Mouse (Mus musculus) embryonic facial prominence, embryonic 14.5 days (tissue): ENCODE data around the gene Magel2. TPM values are rescaled to one million over a fixed set of nuclear protein-coding genes. Genes with fewer than 3 reads are reported as not detected.
A peak's percentile ranks its signal among the peaks of the same experiment; 100 is the strongest.

ENCODE experiments used
- ATAC-seq: fragments of 200-750 bp; cut with Nextera tagmentation; 2 replicates; pipeline ENCODE4 v1.8.0; 2017; ENCODE audit warnings: low read depth, moderate number of reproducible peaks, moderate TSS enrichment
- DNase-seq: peaks from one replicate; pipeline ENCODE4 v3.0.0-alpha.2; 2015; ENCODE audit warnings: low spot score
- H3K27ac ChIP-seq: fragments of 300-500 bp; sonication (generic); replicated peaks from 2 replicates; pipeline ENCODE4 v1.5.1; 2014; ENCODE audit warnings: low read depth, mild to moderate bottlenecking, low read length, moderate library complexity
- H3K27me3 ChIP-seq: fragments of 300-500 bp; sonication (generic); replicated peaks from 2 replicates; pipeline ENCODE4 v1.6.1; 2014; ENCODE audit warnings: low read length; ENCODE audit not compliant: control insufficient read depth, insufficient read depth
- H3K36me3 ChIP-seq: fragments of 300-500 bp; sonication (generic); 2 replicates; pipeline ENCODE4 v1.6.1; 2014; ENCODE audit warnings: low read length, mixed read lengths; ENCODE audit not compliant: control insufficient read depth, insufficient read depth
- H3K4me1 ChIP-seq: fragments of 300-500 bp; sonication (generic); 2 replicates; pipeline ENCODE4 v1.6.1; 2014; ENCODE audit warnings: antibody characterized with exemption, low read length; ENCODE audit not compliant: control insufficient read depth, insufficient read depth
- H3K4me2 ChIP-seq: fragments of 300-500 bp; sonication (generic); 2 replicates; pipeline ENCODE4 v1.6.1; 2014; ENCODE audit warnings: low read depth, mild to moderate bottlenecking, low read length, moderate library complexity, mixed read lengths
- H3K4me3 ChIP-seq: fragments of 300-500 bp; sonication (generic); 2 replicates; pipeline ENCODE4 v1.5.1; 2014; ENCODE audit warnings: low read depth, mild to moderate bottlenecking, low read length
- H3K9ac ChIP-seq: fragments of 300-500 bp; sonication (generic); 2 replicates; pipeline ENCODE4 v1.6.1; 2014; ENCODE audit warnings: low read depth, mild to moderate bottlenecking, low read length, moderate library complexity, mixed read lengths
- H3K9me3 ChIP-seq: fragments of 300-500 bp; sonication (generic); 2 replicates; pipeline ENCODE4 v1.6.1; 2016; ENCODE audit warnings: low read length; ENCODE audit not compliant: control insufficient read depth
- WGBS: fragments of 180-500 bp; shearing (Covaris S2); extraction: QIAGEN DNeasy Blood & Tissue Kit; methylation state at CpG from one replicate; pipeline ENCODE4 v1.1.7; 2014; 5-methylcytosine and 5-hydroxymethylcytosine counted together
- polyA plus RNA-seq: library from polyadenylated mRNA; unstranded; fragments of >200 nt; fragmentation: Nextera tagmentation; extraction: Ambion mirVana; gene quantifications from 2 replicates; pipeline ENCODE4 v1.2.1, GENCODE M21; 2014

The Magel2 gene
- polyA plus RNA-seq, 1 experiment from 2014 or later = 13.3 TPM

- Histone ChIP-seq H3K9me3 (peaks cover 8% of the 10 kb centered on the region; the same call in 1 of the 2 replicates), H3K4me3 (no peak overlapping the region), H3K27me3 (no peaks in the 10 kb centered on the region), H3K4me1 (no peaks in the 10 kb centered on the region), H3K36me3 (no peaks in the 10 kb centered on the region), H3K4me2 (no peak overlapping the region), H3K9ac (no peak overlapping the region), H3K27ac (no peak overlapping the region)
- no peak for DNase-seq
- no peak for ATAC-seq
Observed at GRCm38 (mm10) chr7:62416173-62416572, 39.4 kb downstream of the Magel2 start.

GRCm38 (mm10) chr7:62418346-62418745 lies 41.5 kb downstream of the Magel2 start:
- Histone ChIP-seq H3K9me3 (peaks cover 8% of the 10 kb centered on the region; the same call in 1 of the 2 replicates), H3K4me3 (peak overlapping the region; percentile 63), H3K36me3 (no peaks in the 10 kb centered on the region), H3K9ac (no peak overlapping the region), H3K27me3 (no peaks in the 10 kb centered on the region), H3K27ac (no peak overlapping the region), H3K4me2 (peak overlapping the region; percentile 60), H3K4me1 (no peaks in the 10 kb centered on the region)
- WGBS = 74% methylated on average over 9 of the region's 9 CpGs
- no peak for ATAC-seq
- no peak for DNase-seq

GRCm38 (mm10) chr7:62419105-62419492 lies 42.3 kb downstream of the Magel2 start:
- Histone ChIP-seq H3K4me2 (peak overlapping the region; percentile 60), H3K27ac (peak overlapping the region; percentile 77; the same call in 1 of the 2 replicates), H3K9ac (peak overlapping the region; percentile 77), H3K4me3 (peak overlapping the region; percentile 63), H3K4me1 (no peaks in the 10 kb centered on the region), H3K36me3 (no peaks in the 10 kb centered on the region), H3K9me3 (peaks cover 8% of the 10 kb centered on the region; the same call in 1 of the 2 replicates), H3K27me3 (no peaks in the 10 kb centered on the region)
- WGBS = 65% methylated on average over 17 of the region's 17 CpGs
- DNase-seq (no peak), ATAC-seq (no peak; the same call in 1 of the 2 replicates)

GRCm38 (mm10) chr7:62419493-62420360 lies 42.9 kb downstream of the Magel2 start, which contains the start of gene Mkrn3:
TSS of gene Mkrn3 (minus strand) at chr7:62420139.
- DNase-seq (peak; percentile 92), ATAC-seq (peak; percentile 93)
- Histone ChIP-seq H3K4me2 (peak within 1 kb of the TSS; percentile 60), H3K27me3 (no peaks in the 10 kb centered on the region), H3K27ac (peak within 1 kb of the TSS; percentile 77), H3K36me3 (no peaks in the 10 kb centered on the region), H3K4me3 (peak within 1 kb of the TSS; percentile 63), H3K9me3 (peaks cover 8% of the 10 kb centered on the region; the same call in 1 of the 2 replicates), H3K4me1 (no peaks in the 10 kb centered on the region), H3K9ac (peak within 1 kb of the TSS; percentile 77)
- 29% methylated on average over 45 of the region's 49 CpGs for WGBS

GRCm38 (mm10) chr7:62420566-62420965 lies 43.8 kb downstream of the Magel2 start:
- Histone ChIP-seq H3K9me3 (peaks cover 8% of the 10 kb centered on the region; the same call in 1 of the 2 replicates), H3K9ac (0 out of 2 replicates have a peak overlapping the region, but pooled peaks have one; percentile 3), H3K36me3 (no peaks in the 10 kb centered on the region), H3K27me3 (no peaks in the 10 kb centered on the region), H3K4me1 (no peaks in the 10 kb centered on the region), H3K27ac (no peak overlapping the region; the same call in 1 of the 2 replicates), H3K4me3 (peak overlapping the region; percentile 63), H3K4me2 (peak overlapping the region; percentile 60)
- WGBS = 55% methylated on average over 6 of the region's 6 CpGs
- DNase-seq (no peak), ATAC-seq (no peak)

GRCm38 (mm10) chr7:62423210-62423609 lies 46.4 kb downstream of the Magel2 start:
- 45% methylated on average over 4 of the region's 4 CpGs for WGBS

GRCm38 (mm10) chr7:62428337-62428736 lies 51.5 kb downstream of the Magel2 start:
- H3K4me1 ChIP-seq = no peaks in the 10 kb centered on the region

More at GRCm38 (mm10) chr7:62423210-62423609, 46.4 kb downstream of the Magel2 start:
- no peak overlapping the region for H3K4me3 ChIP-seq
- ATAC-seq = no peak
- no peaks in the 10 kb centered on the region for H3K27me3 ChIP-seq
- no peak for DNase-seq
- no peak overlapping the region for H3K27ac ChIP-seq
- H3K4me1 ChIP-seq = no peaks in the 10 kb centered on the region
- H3K9ac ChIP-seq = no peak overlapping the region
- no peak overlapping the region for H3K4me2 ChIP-seq
- H3K9me3 ChIP-seq = peaks cover 8% of the 10 kb centered on the region; the same call in 1 of the 2 replicates
- H3K36me3 ChIP-seq = no peaks in the 10 kb centered on the region

More at GRCm38 (mm10) chr7:62428337-62428736, 51.5 kb downstream of the Magel2 start:
- Histone ChIP-seq H3K4me3 (no peak overlapping the region), H3K27ac (no peak overlapping the region), H3K9ac (no peak overlapping the region), H3K27me3 (no peaks in the 10 kb centered on the region), H3K9me3 (no peaks in the 10 kb centered on the region), H3K4me2 (no peak overlapping the region), H3K36me3 (no peaks in the 10 kb centered on the region)
- 22% methylated on average over 8 of the region's 8 CpGs for whole genome bisulfite sequencing
- ATAC-seq = no peak
- DNase-seq = no peak
